Mouse (Mus musculus) lung, adult 2 months (tissue): ENCODE results near the gene Fam98c.

Experiments used
- CTCF ChIP-seq: fragments of 200-500 bp; IDR thresholded peaks from 2 replicates; pipeline ENCODE4 v1.5.1; 2011; ENCODE audit warnings: mild to moderate bottlenecking, low read length, control low read depth; ENCODE audit not compliant: insufficient read depth
- POLR2A ChIP-seq: fragments of 200-500 bp; IDR thresholded peaks from 2 replicates; pipeline ENCODE4 v1.6.1; 2011; ENCODE audit warnings: low read depth, mild to moderate bottlenecking, control low read depth, low read length, borderline replicate concordance; ENCODE audit errors: extremely low read depth

DNA sequence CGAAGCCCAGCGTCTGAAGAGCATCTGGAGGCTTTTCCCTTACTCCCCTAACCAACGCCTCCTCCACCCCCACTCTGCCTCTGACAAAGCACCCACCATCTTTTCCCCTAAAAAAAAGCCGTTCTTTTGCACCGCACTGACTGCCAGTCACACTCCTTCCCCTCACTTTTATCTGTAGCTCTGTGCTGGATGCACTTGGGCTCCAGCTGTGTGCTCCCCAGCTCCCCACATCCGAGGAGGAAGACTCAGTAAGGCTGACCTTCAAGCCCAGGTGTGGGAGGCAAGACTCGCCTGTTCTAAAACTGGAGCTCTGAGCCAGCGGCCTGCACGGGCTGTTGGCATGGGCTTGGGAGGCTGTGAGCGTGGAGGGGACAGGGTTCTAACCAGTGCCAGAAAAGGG is 4.5 kb downstream of the Fam98c start:
- TF ChIP-seq POLR2A (no peak), CTCF (no peak)
